Mouse (Mus musculus) CD4-positive helper T cell, adult 2 months (primary cell): ENCODE measurements at regions not wholly inside any gene's neighbourhood (a gene's known extent, or its start where the extent isn't known, plus 50 kb on each side); places are given as distances from the start of the nearest gene placed in this dataset.

Source experiments
- DNase-seq: peaks from one replicate; pipeline ENCODE4 v3.0.0-alpha.2; 2012; ENCODE audit warnings: low read depth, missing footprints, low spot score

- DNase-seq = no peak
Measured at GRCm38 (mm10) chr4:142308271-142308670, 69.1 kb upstream of the Kazn start.

- DNase-seq = no peak
Measured at GRCm38 (mm10) chr4:142307321-142307720, 68.1 kb upstream of the Kazn start.

GRCm38 (mm10) chr4:142306076-142306475 lies 66.9 kb upstream of the Kazn start:
- no peak for DNase-seq

GRCm38 (mm10) chr4:142303374-142304020 lies 64.3 kb upstream of the Kazn start:
- DNase-seq = no peak

GRCm38 (mm10) chr4:142302724-142303120 lies 63.5 kb upstream of the Kazn start:
- DNase-seq = no peak

- DNase-seq = no peak
Measured at GRCm38 (mm10) chr4:142302041-142302723, 63.0 kb upstream of the Kazn start.

GRCm38 (mm10) chr4:142298770-142299337 lies 59.7 kb upstream of the Kazn start:
- DNase-seq = no peak

GRCm38 (mm10) chr4:142292760-142293159 lies 53.6 kb upstream of the Kazn start:
- no peak for DNase-seq

- no peak for DNase-seq
Measured at GRCm38 (mm10) chr4:142292334-142292733, 53.1 kb upstream of the Kazn start.

GRCm38 (mm10) chr4:142291366-142291765 lies 52.2 kb upstream of the Kazn start:
- no peak for DNase-seq
